Mouse (Mus musculus) stomach, postnatal 0 days (tissue): ENCODE measurements around the gene Creld1. TPM values are rescaled to one million over a fixed set of nuclear protein-coding genes. Genes with fewer than 3 reads are reported as not detected.

Experiments used
- ATAC-seq: fragments of 200-750 bp; cut with Nextera tagmentation; 2 replicates; pipeline ENCODE4 v1.8.0; 2017; ENCODE audit not compliant: low FRiP score, low TSS enrichment
- DNase-seq: peaks from one replicate; pipeline ENCODE4 v3.0.0-alpha.2; 2016; ENCODE audit warnings: low spot score
- H3K27ac ChIP-seq: fragments of 300-500 bp; sonication (generic); replicated peaks from 2 replicates; pipeline ENCODE4 v1.5.1; 2014; ENCODE audit warnings: mild to moderate bottlenecking, control low read depth
- H3K27me3 ChIP-seq: fragments of 300-500 bp; sonication (generic); 2 replicates; pipeline ENCODE4 v1.6.1; 2014; ENCODE audit warnings: low read length; ENCODE audit not compliant: control insufficient read depth, insufficient read depth
- H3K36me3 ChIP-seq: fragments of 300-500 bp; sonication (generic); 2 replicates; pipeline ENCODE4 v1.6.1; 2014; ENCODE audit warnings: low read length, mixed read lengths; ENCODE audit not compliant: control insufficient read depth, insufficient read depth
- H3K4me1 ChIP-seq: fragments of 300-500 bp; sonication (generic); replicated peaks from 2 replicates; pipeline ENCODE4 v1.6.1; 2014; ENCODE audit warnings: antibody characterized with exemption; ENCODE audit not compliant: control insufficient read depth, insufficient read depth
- H3K4me2 ChIP-seq: fragments of 300-500 bp; sonication (generic); replicated peaks from 2 replicates; pipeline ENCODE4 v1.6.1; 2014; ENCODE audit warnings: low read depth, mild to moderate bottlenecking, control low read depth, moderate library complexity
- H3K4me3 ChIP-seq: fragments of 300-500 bp; sonication (generic); 2 replicates; pipeline ENCODE4 v1.5.1; 2014; ENCODE audit warnings: low read depth, low read length, control low read depth
- H3K9ac ChIP-seq: fragments of 300-500 bp; sonication (generic); 2 replicates; pipeline ENCODE4 v1.6.1; 2014; ENCODE audit warnings: mild to moderate bottlenecking, low read length, control low read depth, mixed read lengths
- H3K9me3 ChIP-seq: fragments of 300-500 bp; sonication (generic); 2 replicates; pipeline ENCODE4 v1.6.1; 2016; ENCODE audit warnings: low read length; ENCODE audit not compliant: control insufficient read depth
- CTCF ChIP-seq: IDR thresholded peaks from 2 replicates; pipeline ENCODE4 v1.5.1; 2016; ENCODE audit warnings: antibody characterized with exemption, low read depth, mild to moderate bottlenecking, moderate library complexity
- EP300 ChIP-seq: optimal IDR thresholded peaks from 2 replicates; pipeline ENCODE3; 2016; ENCODE audit warnings: antibody characterized with exemption
- WGBS: fragments of 180-500 bp; shearing (Covaris S2); extraction: QIAGEN DNeasy Blood & Tissue Kit; methylation state at CpG from one replicate; pipeline ENCODE4 v1.1.7; 2014; 5-methylcytosine and 5-hydroxymethylcytosine counted together
- polyA plus RNA-seq: library from polyadenylated mRNA; unstranded; fragments of >200 nt; fragmentation: Nextera tagmentation; extraction: Ambion mirVana; gene quantifications from 2 replicates; pipeline ENCODE4 v1.2.1, GENCODE M21; 2015

The Creld1 gene
- polyA plus RNA-seq, 1 experiment from 2014 or later = 11.1 TPM

DNA sequence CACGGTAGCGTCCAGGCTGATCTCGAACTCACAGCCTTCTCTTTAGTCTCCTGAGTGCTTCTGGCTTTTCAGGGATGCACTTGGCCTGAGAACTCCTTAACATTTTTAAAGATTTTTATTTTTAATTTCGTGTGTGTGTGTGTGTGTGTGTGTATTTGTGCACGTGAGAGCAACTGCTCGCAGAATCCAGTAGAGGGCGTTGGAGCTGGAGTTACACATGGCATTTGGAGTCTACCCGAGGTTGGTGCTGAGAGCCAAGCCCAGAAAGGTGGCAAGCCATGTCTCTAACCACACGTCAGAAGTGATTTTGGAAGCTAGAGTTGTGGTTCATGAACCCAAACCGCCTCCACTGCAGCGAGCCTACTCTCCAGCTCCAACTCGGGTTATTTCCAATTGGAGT lies 40.0 kb upstream of the Creld1 start:
- Histone ChIP-seq H3K9ac (peak overlapping the region; percentile 96), H3K4me3 (peak overlapping the region; percentile 88), H3K9me3 (no peaks in the 10 kb centered on the region), H3K27me3 (no peaks in the 10 kb centered on the region), H3K36me3 (no peaks in the 10 kb centered on the region), H3K27ac (peak overlapping the region; percentile 87), H3K4me2 (peak overlapping the region; percentile 94), H3K4me1 (0 out of 2 replicates have a peak, but pooled peaks cover 3% of the 10 kb centered on the region)
- ATAC-seq = no peak
- DNase-seq = peak; percentile 20
- 42% methylated on average over 12 of the region's 12 CpGs for WGBS
- no peak for TF ChIP-seq EP300
- peak; percentile 57 for TF ChIP-seq CTCF

DNA sequence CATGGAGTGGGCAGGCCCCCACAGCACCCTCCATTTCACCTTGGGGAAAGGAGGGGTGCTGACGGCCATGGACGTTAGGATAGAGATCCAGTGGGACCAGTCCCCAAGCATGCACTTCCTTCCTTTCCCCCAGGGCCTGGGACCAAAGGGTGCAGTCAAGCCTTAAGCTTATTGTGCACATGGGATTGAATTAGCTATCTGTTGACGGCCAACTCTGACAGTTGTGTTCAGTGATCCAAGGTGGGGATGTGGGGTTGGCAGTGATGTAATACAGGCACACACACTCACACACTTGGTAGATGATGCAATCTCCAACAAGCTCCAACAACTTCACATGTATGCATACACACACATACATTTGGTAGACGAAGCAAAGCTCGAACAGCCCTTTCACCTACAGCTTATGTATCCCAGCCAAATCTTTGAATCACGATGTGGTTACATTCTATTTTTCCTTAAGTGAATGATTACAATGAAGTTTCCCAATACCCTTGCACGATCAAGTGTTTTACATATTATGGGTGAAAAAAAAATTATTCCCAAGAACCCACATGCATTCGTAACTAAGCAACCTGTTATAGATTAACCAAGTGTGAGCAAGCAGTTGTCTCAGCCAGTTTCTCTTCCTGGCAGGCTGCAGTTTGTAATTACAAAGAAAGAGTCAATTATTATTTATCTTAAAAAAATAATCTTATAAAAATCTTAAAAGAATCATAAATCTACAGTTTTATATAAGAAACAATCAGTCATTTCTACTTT lies 38.7 kb upstream of the Creld1 start:
- Histone ChIP-seq H3K4me1 (0 out of 2 replicates have a peak, but pooled peaks cover 3% of the 10 kb centered on the region), H3K4me2 (no peak overlapping the region), H3K27ac (0 out of 2 replicates have a peak overlapping the region, but pooled peaks have one; percentile 20), H3K36me3 (no peaks in the 10 kb centered on the region), H3K4me3 (no peak overlapping the region), H3K9me3 (no peaks in the 10 kb centered on the region), H3K9ac (no peak overlapping the region), H3K27me3 (no peaks in the 10 kb centered on the region)
- DNase-seq = peak; percentile 22
- TF ChIP-seq EP300 (no peak), CTCF (no peak)
- peak; percentile 50 for ATAC-seq
- WGBS = 61% methylated on average over 6 of the region's 8 CpGs

DNA sequence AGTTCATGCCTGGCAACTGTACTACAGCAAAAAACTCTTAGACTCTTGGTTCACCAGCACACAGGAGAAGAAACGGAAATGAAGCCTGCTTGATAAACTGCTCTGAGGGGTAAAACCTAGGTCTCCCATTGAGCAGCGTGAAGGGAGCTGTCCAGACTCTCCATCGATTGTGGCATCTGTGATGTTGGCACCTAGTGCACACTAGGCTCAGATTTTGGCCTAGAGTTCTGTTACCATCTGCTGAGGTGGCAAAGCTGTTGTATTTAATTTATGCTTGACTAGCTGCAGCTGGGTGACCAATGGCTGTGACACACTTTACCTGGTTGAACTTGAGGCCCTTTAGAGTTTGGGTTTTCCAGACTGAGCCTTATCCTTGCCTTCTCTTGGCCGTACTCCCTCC lies 35.5 kb upstream of the Creld1 start:
- no peaks in the 10 kb centered on the region for H3K36me3 ChIP-seq
- no peak overlapping the region for H3K9ac ChIP-seq
- 96% methylated on average over 4 of the region's 4 CpGs for WGBS
- DNase-seq (no peak), ATAC-seq (no peak)
- no peaks in the 10 kb centered on the region for H3K9me3 ChIP-seq
- no peaks in the 10 kb centered on the region for H3K27me3 ChIP-seq
- H3K4me3 ChIP-seq = no peak overlapping the region
- peaks cover 8% of the 10 kb centered on the region; the same call in 1 of the 2 replicates for H3K4me1 ChIP-seq
- H3K4me2 ChIP-seq = no peak overlapping the region
- no peak overlapping the region for H3K27ac ChIP-seq
- TF ChIP-seq CTCF = no peak
- no peak for TF ChIP-seq EP300

DNA sequence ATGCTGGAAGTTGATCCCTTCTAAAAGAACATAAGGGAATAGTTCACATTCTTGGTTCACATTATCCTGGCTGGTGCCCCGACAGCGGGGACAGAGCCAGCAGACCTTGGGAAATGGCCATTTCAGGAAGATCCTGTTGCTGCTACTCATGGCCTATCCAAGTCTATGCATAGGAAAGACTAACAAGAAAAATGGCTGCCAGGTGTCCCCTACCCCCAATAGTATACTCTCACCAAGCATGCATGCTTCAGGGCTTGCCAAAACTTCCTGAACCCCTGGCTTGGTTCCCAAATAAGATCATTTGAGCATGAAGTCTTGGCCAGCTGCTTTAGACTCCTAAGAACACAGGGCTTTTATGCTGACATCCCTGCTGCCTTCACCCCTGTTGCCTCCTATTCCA lies 31.3 kb upstream of the Creld1 start:
- Histone ChIP-seq H3K4me2 (no peak overlapping the region), H3K36me3 (no peaks in the 10 kb centered on the region), H3K4me3 (no peak overlapping the region), H3K9ac (no peak overlapping the region), H3K27me3 (no peaks in the 10 kb centered on the region), H3K27ac (peak overlapping the region; percentile 35; the same call in 1 of the 2 replicates), H3K4me1 (peaks cover 6% of the 10 kb centered on the region; the same call in 1 of the 2 replicates), H3K9me3 (no peaks in the 10 kb centered on the region)
- WGBS = 42% methylated on average over 2 of the region's 2 CpGs
- ATAC-seq (no peak; the same call in 1 of the 2 replicates), DNase-seq (no peak)
- no peak for TF ChIP-seq EP300
- no peak for TF ChIP-seq CTCF

DNA sequence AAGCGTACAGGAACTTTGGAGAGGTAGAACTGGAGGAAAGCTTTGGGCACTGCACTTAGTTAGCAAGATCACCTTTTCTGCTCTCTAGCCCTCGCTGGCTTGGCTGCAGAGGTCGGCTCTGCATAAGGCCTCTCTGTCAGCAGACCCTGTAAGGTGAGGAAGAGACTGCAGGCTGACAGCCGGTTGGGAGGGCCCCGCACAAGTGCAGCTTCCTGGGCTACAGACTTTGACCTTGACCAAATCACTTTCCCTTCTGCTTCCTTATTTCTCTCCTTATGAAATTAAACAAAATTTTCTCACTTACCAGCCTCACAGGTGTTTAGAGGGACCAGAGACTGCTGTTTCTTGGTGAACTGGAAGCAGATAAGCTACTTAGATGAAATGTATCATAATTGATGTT lies 28.1 kb upstream of the Creld1 start:
- Histone ChIP-seq H3K4me2 (no peak overlapping the region), H3K36me3 (no peaks in the 10 kb centered on the region), H3K4me1 (peaks cover 6% of the 10 kb centered on the region; the same call in 1 of the 2 replicates), H3K9me3 (no peaks in the 10 kb centered on the region), H3K4me3 (no peak overlapping the region), H3K27ac (no peak overlapping the region), H3K27me3 (no peaks in the 10 kb centered on the region), H3K9ac (no peak overlapping the region)
- ATAC-seq = no peak
- TF ChIP-seq CTCF (no peak), EP300 (no peak)
- 62% methylated on average over 5 of the region's 5 CpGs for WGBS
- DNase-seq = no peak

DNA sequence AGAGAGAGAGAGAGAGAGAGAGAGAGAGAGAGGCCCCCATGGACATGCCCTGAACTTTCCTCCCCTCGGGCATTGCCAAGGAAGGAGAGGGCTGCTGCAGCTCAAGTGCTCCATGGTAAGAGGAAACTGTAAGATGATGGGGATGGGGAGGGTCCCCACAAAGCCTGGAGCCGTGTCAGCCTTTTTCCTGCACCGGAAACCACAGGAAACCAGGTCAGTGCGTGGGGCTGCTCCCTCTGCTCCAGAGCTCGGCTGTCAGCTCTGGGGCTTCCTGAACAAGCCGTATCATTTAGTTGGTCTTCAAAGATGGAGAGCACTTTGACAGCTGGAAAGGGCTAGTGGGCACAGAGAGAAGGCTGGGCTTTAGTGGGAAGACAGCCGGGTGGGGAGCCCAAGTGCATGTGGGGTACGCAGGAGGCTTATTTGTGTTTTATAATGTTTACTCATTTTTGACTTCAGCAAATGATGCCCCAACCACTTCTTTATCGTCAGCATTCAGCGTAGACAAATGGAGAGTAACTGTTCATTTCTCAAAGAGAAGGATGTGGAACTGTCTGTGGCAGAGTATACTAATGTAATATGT lies 25.1 kb upstream of the Creld1 start, which contains the start of gene Il17re:
Il17re (plus strand) TSS at position 533 of the 583 bp plus-strand sequence.
- no peaks in the 10 kb centered on the region for H3K27me3 ChIP-seq
- no peaks in the 10 kb centered on the region for H3K36me3 ChIP-seq
- ATAC-seq (no peak), DNase-seq (no peak)
- H3K4me2 ChIP-seq = peak within 1 kb of the TSS; percentile 57
- 46% methylated on average over 10 of the region's 10 CpGs for WGBS
- peak within 1 kb of the TSS; percentile 91 for H3K27ac ChIP-seq
- no peaks in the 10 kb centered on the region; the same call in 1 of the 2 replicates for H3K4me1 ChIP-seq
- TF ChIP-seq CTCF (no peak), EP300 (no peak)
- no peaks in the 10 kb centered on the region for H3K9me3 ChIP-seq
- H3K4me3 ChIP-seq = peak within 1 kb of the TSS; percentile 34
- peak within 1 kb of the TSS; percentile 65 for H3K9ac ChIP-seq
